Mouse (Mus musculus): ENCODE data around the gene Ttc28.
"Not testable (repeated sequence)": the region's sequence is repeated elsewhere in the genome, so short reads cannot be mapped to it uniquely, and the experiment has no call there.

The Ttc28 gene

DNA sequence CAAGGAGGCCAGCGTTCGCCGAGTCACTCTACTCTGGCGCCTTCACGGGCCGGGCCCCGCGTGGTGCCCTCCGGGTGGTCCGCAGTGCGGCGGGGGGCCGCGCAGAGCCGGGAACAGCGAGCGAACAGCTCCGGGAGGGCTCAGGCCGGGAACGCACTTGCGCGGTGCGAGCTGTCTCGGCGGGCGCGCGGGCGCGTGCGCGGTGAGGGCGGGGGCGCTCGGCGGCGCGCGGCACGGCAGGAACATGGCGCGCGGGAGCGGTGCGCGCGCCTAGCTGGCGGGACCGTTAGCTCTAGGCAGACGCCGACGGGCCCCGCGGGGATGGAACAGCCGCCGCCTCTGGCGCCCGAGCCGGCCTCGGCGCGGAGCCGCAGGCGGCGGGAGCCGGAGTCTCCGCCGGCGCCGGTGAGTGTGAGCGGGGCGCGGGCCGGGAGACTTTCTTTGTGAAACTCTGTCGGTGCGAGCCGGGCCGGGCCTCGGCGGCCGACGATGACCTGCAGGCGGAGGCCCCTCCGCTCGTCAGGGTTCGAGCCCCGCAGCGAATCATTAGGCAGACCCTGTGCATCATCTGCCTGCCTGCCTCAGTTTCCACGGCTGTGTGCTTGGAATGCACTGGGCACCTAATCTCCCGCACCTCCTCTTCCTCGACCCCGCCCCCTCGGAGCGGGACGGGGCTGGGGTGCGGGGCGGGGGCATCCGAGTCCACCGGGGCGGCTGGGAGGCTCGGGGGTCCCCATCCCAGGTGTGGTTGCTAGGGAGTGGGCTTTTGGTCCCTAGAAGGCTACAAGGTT lies at the start of gene Ttc28:
Gene Ttc28, plus strand, starts transcription at position 220 of the 791 bp plus-strand sequence.
- DNase-seq (ENCODE audit: low read depth, low spot score): peak; percentile 63

DNA sequence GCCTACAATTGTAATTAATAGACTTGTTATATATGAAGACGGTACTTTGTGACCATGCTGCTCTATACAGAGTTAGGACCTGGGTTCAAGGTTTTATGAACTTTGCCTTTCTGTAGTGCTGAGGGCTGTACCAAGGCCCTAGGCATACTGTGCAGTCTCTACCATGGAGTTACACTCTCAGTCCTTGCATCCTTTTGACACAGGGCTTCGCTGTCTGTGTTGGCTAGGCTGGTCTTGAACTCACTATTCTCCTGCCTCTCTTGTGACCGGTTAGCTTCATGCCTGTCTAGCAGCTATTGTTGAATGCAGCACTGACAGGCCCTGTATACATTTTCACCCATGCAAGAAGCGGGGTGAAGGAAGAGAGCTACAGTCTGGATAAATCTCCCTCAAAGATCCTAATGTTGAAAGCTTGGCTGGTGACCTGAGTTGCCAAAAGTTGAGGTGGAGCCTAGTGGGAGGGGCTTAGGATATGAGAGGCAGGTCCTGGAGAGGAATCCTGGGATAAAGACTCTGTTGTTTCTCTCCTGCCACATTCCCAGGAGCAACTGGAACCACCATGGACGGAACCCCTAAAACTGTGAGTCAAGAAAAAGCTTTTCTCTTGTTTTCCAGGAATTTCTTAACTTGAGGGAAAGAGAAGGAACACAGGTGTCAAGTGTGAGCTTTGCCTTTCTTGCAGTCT lies 48.4 kb upstream of the Ttc28 start:
- DNase-seq (ENCODE audit: low read depth, low spot score): peak; percentile 57

DNA sequence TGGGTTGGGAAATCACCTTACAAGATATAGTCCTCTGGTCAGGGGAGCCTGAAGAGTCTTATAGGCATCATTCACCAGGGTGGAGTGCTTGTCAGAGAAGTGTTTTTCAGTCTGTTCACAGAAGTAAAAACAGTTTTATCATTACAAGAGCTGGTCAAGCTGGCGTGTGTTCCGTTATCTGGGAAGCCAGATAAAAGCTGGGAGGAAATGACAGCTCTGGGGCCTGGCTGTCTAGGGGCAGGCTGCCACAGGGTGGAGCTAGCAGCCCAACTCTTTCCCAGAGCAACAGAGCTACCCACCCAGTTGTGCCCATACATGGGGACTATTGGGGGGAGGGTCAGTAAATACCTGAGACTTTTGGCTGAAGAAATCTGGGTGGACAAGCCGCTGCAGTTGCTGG lies 43.6 kb upstream of the Ttc28 start:
- DNase-seq (ENCODE audit: low read depth, low spot score): peak; percentile 27

DNA sequence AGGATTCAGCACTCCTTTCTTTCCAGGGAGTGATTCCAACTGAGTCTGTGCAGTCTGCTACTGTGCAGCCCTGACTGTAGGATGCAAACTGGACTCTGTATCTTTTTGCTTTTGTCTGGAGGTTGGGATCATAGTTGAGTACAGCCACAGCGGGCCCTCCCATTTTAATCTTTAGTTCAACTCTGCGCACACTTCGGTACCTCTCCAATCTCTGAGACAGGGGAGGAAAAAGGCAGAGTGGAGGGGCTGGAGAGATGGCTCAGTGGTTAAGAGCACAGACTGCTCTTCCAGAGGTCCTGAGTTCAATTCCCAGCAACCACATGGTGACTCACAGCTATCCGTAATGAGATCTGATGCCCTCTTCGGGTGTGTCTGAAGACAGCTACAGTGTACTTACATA lies 41.6 kb upstream of the Ttc28 start:
- DNase-seq (ENCODE audit: low read depth, low spot score): not testable (repeated sequence)

GRCm38 (mm10) chr5:110839038-110839677 lies 40.4 kb upstream of the Ttc28 start:
- no peak for DNase-seq (ENCODE audit: low read depth, low spot score)

GRCm38 (mm10) chr5:110839678-110840365 lies 39.8 kb upstream of the Ttc28 start, which contains the start of the genes Hscb and Chek2:
TSS of gene Hscb (minus strand) at chr5:110839777.
TSS of gene Chek2 (plus strand) at chr5:110839979.
- DNase-seq (ENCODE audit: low read depth, low spot score): peak; percentile 100

DNA sequence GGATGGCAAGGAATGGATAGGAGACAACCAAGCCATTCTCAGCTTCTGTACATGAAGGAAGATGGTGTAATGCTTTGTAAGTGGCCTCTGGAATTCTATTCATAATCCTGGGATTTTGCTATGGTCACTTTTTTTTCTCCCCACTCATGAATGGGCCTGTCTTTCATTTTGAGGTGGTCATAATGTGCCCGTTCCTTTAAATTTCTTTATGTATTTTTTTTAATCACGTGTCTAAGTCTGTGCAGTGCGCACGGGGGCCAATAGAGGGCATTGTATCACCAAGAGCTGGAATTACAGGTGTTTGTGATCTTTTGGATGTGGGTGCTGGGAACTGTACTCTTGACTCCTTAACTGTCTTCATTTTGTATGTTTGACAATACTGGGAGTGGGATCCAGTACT lies 39.1 kb upstream of the Ttc28 start:
- DNase-seq (ENCODE audit: low read depth, low spot score): peak; percentile 80

DNA sequence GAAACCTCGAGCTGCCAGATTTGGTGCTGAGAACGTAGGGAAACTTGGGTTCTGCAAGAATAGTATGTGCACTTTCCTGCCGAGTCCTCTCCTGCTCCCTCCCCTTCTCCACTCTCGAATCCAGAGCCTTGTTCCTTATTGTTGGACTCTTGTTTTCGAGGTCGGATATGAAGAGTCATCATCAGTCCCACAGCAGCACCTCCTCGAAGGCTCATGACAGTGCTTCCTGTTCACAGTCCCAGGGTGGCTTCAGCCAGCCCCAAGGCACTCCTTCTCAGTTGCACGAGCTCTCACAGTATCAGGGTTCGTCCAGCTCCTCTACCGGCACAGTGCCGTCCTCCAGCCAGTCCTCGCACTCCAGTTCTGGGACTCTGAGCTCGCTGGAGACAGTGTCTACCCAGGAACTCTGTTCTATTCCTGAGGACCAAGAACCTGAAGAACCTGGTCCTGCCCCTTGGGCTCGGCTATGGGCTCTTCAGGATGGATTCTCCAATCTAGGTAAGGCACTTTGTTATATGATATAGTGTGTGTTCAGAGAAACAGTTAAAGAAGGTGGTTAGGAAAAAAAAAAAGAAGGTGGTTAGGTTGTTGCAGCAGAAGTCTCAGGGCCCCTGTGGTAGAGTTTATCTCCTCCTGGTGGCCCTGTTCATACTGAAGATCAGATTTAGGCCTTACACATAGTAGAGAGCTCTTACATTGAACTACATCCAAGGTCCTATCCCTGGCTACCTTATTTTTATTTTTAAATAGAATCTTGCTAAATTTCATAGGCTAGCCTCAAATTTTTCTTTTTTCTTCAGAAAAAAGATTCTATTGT lies 38.3 kb upstream of the Ttc28 start:
- DNase-seq (ENCODE audit: low read depth, low spot score): peak; percentile 16

DNA sequence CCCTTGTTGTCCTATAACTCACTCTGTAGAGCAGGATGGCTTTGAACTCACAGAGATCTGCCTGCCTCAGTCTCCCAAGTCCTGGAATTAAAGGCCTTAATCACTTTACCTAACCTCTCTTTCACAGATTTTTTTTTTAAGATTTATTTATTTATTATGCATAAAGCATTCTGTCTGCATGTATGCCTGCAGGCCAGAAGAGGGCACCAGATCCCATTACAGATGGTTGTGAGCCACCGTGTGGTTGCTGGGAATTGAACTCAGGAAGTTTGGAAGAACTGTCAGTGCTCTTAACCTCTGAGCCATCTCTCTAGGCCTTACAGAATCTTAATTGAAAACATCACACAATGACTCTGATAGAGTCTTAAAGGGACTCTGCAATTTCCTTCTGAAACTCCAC lies 26.6 kb upstream of the Ttc28 start:
- DNase-seq (ENCODE audit: low read depth, low spot score): peak; percentile 11

DNA sequence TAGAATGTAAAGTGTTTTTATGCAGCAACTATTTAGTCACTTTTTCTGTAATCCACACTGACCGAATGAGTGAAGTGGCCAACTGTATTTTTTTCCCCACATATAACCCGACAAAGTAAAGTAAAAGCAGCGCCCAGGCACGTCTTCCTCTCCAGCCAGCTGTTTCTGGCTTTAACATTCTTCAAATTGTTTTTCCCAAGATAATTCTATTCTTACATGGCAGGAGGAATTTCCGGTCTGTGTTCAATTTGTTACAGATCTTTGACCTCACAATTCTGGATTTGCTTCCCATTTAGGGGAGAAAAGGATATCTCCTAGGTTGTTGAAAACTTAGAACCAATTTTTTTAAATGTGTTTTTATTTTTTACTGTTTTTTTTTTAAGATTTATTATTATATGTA lies 22.5 kb upstream of the Ttc28 start:
- no peak for DNase-seq (ENCODE audit: low read depth, low spot score)

- no peak for DNase-seq (ENCODE audit: low read depth, low spot score)
Measured at GRCm38 (mm10) chr5:110859013-110859650, 20.5 kb upstream of the Ttc28 start.

GRCm38 (mm10) chr5:110860445-110860844 lies 19.2 kb upstream of the Ttc28 start:
- no peak for DNase-seq (ENCODE audit: low read depth, low spot score)

DNA sequence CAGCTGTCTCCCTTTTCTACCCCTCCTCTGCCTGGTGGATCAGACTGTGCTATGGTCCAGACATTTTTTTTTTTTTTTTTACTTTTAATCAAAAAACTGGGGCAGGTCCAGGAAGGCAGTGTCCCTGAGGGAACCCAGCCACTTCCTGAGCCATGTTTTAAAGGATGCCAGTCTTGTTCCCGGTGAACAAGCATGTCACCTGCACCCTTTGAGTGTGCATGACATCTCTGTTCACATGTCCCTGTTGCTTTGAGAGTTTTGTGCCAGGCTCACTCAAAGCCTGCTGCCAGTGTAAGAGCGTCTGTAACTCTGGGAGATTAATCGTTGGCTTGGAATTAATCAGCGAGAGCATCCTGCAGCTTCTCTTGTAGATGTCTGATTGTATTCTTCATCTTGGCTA lies 11.1 kb upstream of the Ttc28 start:
- DNase-seq (ENCODE audit: low read depth, low spot score): no peak

GRCm38 (mm10) chr5:110869242-110869669 lies 10.3 kb upstream of the Ttc28 start:
- no peak for DNase-seq (ENCODE audit: low read depth, low spot score)

GRCm38 (mm10) chr5:110873160-110873559 lies 6.4 kb upstream of the Ttc28 start:
- no peak for DNase-seq (ENCODE audit: low read depth, low spot score)

- no peak for DNase-seq (ENCODE audit: low read depth, low spot score)
Measured at GRCm38 (mm10) chr5:110874711-110875110, 4.9 kb upstream of the Ttc28 start.

DNA sequence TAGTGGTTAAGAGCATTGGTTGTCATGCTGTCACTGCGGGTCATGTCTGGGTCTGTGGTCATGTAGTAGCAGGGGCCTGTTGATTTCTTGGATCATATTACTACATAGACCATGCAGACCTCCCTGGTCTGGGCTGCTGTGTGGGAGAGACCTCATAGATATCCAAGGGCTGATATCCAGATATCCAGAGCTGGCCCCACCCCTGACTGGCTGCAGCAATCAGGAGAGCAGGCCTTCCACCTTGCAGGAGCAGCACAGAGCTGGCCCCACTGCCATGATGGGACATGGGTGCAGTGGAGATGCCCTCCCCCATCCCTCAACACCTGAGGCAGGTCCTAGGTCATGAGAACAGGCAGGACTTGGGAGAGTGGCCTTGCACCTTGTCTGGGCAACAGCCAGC lies 4.3 kb upstream of the Ttc28 start:
- DNase-seq (ENCODE audit: low read depth, low spot score): no peak

- peak; percentile 87 for DNase-seq (ENCODE audit: low read depth, low spot score)
Measured at GRCm38 (mm10) chr5:110877666-110878505, 1.7 kb upstream of the Ttc28 start.

DNA sequence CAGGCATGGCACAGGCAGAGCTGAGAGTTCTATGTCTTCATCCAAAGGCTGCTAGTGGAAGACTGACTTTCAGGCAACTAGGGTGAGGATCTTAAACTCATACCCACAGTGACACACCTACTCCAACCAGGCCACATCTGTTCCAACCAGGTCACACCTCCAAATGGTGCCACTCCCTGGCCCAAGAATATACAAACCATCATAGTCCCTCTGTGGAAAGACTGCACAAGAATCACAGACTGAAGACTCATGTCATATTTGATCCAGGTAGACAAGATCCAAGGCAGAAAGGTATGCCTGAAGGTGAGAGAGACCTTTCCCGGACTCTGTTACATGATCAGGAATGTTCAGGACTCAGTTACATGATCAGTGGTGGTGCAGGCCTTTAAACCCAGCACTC lies 1.1 kb upstream of the Ttc28 start:
- DNase-seq (ENCODE audit: low read depth, low spot score): peak; percentile 25

DNA sequence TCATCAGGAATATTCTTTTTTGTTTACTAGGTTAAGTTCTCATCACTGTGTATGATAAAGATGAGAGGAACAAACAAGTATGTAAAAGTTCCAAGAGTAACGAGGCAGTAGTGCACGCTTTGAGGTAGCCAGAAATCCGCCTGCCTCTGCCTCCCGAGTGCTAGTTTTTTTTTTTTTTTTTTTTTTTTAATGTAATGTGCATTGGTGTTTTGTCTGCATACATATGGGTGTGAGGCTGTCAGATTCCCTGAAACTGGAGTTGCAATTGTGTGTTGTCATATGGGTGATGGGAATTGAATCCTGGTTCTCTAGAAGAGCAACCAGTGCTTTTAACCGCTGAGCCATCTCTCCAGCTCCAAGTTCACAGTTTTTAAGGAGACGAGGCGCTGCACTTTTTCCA lies 561 bp upstream of the Ttc28 start:
- no peak for DNase-seq (ENCODE audit: low read depth, low spot score)
